Mouse (Mus musculus): ENCODE measurements around the gene Strip1. TPM values are rescaled to one million over a fixed set of nuclear protein-coding genes. Genes with fewer than 3 reads are reported as not detected.

The Strip1 gene
- polyA plus RNA-seq, 1 experiment from 2014 or later = 79.8 TPM

GRCm38 (mm10) chr3:107571205-107571604 lies 60.3 kb downstream of the Strip1 start:
- 54% methylated on average over 2 of the region's 2 CpGs for WGBS
- Histone ChIP-seq H3K9ac (replicated peaks) (no peak overlapping the region), H3K27ac (no peak overlapping the region), H3K4me2 (no peak overlapping the region), H3K9me3 (no peaks in the 10 kb centered on the region), H3K36me3 (no peaks in the 10 kb centered on the region), H3K4me3 (replicated peaks) (no peak overlapping the region), H3K27me3 (peaks cover 18% of the 10 kb centered on the region), H3K4me1 (replicated peaks) (no peaks in the 10 kb centered on the region)
- ATAC-seq (ENCODE audit: insufficient number of reproducible peaks, insufficient read depth, low FRiP score, low TSS enrichment, low read depth) = no peak

DNA sequence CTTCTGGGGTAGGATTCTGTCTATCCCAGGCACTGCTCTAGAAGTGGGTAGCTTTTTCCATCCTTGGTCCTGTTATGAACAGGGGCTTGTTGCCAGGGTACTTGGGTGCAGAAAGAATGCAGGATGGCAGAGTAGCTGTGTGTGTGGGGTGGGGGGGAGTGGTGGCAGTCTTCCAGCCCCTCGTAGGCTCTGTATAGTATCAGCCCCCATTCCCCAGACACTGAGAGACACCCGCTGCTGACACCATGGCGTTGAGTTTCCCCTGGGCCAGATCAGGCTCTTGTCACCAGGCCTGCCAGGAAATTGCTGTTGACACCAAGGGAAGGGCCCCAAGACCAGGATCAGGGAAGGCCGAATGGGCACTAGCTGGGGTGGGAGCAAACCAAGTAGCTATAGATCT lies 62.8 kb downstream of the Strip1 start:
- no peak overlapping the region for H3K4me2 ChIP-seq
- no peak overlapping the region for H3K9ac ChIP-seq (replicated peaks)
- H3K27ac ChIP-seq = no peak overlapping the region
- no peaks in the 10 kb centered on the region for H3K9me3 ChIP-seq
- H3K4me3 ChIP-seq (replicated peaks) = no peak overlapping the region
- no peaks in the 10 kb centered on the region for H3K36me3 ChIP-seq
- 66% methylated on average over 4 of the region's 4 CpGs for WGBS
- peaks cover 9% of the 10 kb centered on the region for H3K4me1 ChIP-seq (replicated peaks)
- no peak for ATAC-seq (ENCODE audit: insufficient number of reproducible peaks, insufficient read depth, low FRiP score, low TSS enrichment, low read depth)
- peaks cover 26% of the 10 kb centered on the region for H3K27me3 ChIP-seq

GRCm38 (mm10) chr3:107567766-107568165 lies 63.7 kb downstream of the Strip1 start:
- Histone ChIP-seq H3K4me3 (replicated peaks) (no peak overlapping the region), H3K27me3 (peaks cover 26% of the 10 kb centered on the region), H3K27ac (no peak overlapping the region), H3K36me3 (no peaks in the 10 kb centered on the region), H3K4me1 (replicated peaks) (peaks cover 16% of the 10 kb centered on the region), H3K9me3 (no peaks in the 10 kb centered on the region), H3K9ac (replicated peaks) (no peak overlapping the region), H3K4me2 (no peak overlapping the region)
- no peak for ATAC-seq (ENCODE audit: insufficient number of reproducible peaks, insufficient read depth, low FRiP score, low TSS enrichment, low read depth)
- WGBS = 61% methylated on average over 7 of the region's 7 CpGs

- Histone ChIP-seq H3K9ac (replicated peaks) (no peak overlapping the region; the same call in 1 of the 2 replicates), H3K36me3 (no peaks in the 10 kb centered on the region), H3K4me1 (replicated peaks) (peaks cover 36% of the 10 kb centered on the region), H3K27ac (no peak overlapping the region), H3K4me3 (replicated peaks) (no peak overlapping the region), H3K4me2 (no peak overlapping the region), H3K9me3 (no peaks in the 10 kb centered on the region), H3K27me3 (peaks cover 38% of the 10 kb centered on the region)
- WGBS = 9% methylated on average over 3 of the region's 3 CpGs
- no peak for ATAC-seq (ENCODE audit: insufficient number of reproducible peaks, insufficient read depth, low FRiP score, low TSS enrichment, low read depth)
Observed at GRCm38 (mm10) chr3:107565331-107565730, 66.2 kb downstream of the Strip1 start.

DNA sequence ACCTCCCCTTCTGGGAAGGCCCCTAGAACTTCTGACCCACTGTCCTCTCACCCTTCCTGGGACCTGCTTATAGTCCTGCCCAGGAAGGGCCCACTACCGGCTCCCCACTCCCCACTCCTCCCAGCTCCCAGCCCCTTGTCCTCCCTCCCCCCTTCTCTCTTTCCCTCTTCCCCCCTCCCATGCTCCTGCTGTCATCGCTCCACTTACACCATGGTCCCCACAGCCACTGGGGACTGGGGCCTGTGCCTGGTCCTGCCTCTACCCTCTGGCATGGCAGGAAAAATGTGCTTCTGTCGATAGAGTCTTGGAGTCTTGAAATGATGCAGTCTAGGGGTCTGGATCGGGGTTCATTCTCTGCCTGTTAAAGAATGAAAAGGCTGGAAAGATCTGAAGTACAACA lies 67.6 kb downstream of the Strip1 start:
- peaks cover 39% of the 10 kb centered on the region for H3K27me3 ChIP-seq
- H3K36me3 ChIP-seq = no peaks in the 10 kb centered on the region
- H3K9me3 ChIP-seq = no peaks in the 10 kb centered on the region
- 12% methylated on average over 4 of the region's 4 CpGs for WGBS
- H3K4me3 ChIP-seq (replicated peaks) = no peak overlapping the region
- no peak overlapping the region for H3K27ac ChIP-seq
- H3K4me2 ChIP-seq = no peak overlapping the region
- no peak for ATAC-seq (ENCODE audit: insufficient number of reproducible peaks, insufficient read depth, low FRiP score, low TSS enrichment, low read depth)
- H3K9ac ChIP-seq (replicated peaks) = no peak overlapping the region
- peaks cover 36% of the 10 kb centered on the region for H3K4me1 ChIP-seq (replicated peaks)

DNA sequence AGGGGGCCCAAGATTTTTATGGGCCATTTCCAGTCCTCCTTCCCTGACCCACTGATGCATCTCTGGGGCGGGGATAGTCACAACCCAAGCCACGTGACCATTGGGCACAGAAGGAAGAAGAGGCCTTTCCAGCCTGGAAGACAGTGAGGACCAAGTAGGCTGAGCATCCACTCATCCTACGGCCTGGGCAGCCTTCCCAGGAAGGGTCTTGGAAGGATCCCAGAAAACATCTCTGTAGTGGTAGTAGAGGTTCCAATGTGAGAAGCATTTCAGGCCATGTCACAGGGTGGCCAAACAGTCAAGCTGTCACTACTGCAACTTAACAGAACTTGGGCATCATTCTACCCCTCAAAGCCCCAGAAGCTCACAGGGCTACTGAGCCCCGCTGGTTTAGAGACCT lies 68.9 kb downstream of the Strip1 start:
- H3K9ac ChIP-seq (replicated peaks) = no peak overlapping the region
- no peak overlapping the region for H3K4me2 ChIP-seq
- H3K9me3 ChIP-seq = no peaks in the 10 kb centered on the region
- H3K4me1 ChIP-seq (replicated peaks) = peaks cover 36% of the 10 kb centered on the region
- no peak overlapping the region for H3K4me3 ChIP-seq (replicated peaks)
- no peak overlapping the region for H3K27ac ChIP-seq
- WGBS = 31% methylated on average over 4 of the region's 4 CpGs
- H3K36me3 ChIP-seq = no peaks in the 10 kb centered on the region
- H3K27me3 ChIP-seq = peaks cover 40% of the 10 kb centered on the region
- ATAC-seq (ENCODE audit: insufficient number of reproducible peaks, insufficient read depth, low FRiP score, low TSS enrichment, low read depth) = no peak

Other genes with a start within 250 kb of the Strip1 start
- 0.12 TPM in 1 of 2 replicates, not detected in the other for gene Kcnc4, start 172.1 kb downstream of the Strip1 start, polyA plus RNA-seq (2016; fragmentation: Nextera tagmentation; extraction: Ambion mirVana)
- gene Slc6a17, start 113.7 kb downstream of the Strip1 start, polyA plus RNA-seq (2016; fragmentation: Nextera tagmentation; extraction: Ambion mirVana) = 4.5 and 7.0 TPM in 2 replicates
- 0.15 and 0.24 TPM in 2 replicates for gene Ubl4b, start 76.6 kb downstream of the Strip1 start, polyA plus RNA-seq (2016; fragmentation: Nextera tagmentation; extraction: Ambion mirVana)
- 14.5 and 15.1 TPM in 2 replicates for gene Alx3, start 36.7 kb downstream of the Strip1 start, polyA plus RNA-seq (2016; fragmentation: Nextera tagmentation; extraction: Ambion mirVana)
- gene Gm10961, start 372 bp downstream of the Strip1 start, polyA plus RNA-seq (2016; fragmentation: Nextera tagmentation; extraction: Ambion mirVana) = not detected in 2 replicates
- 114 and 115 TPM in 2 replicates for gene Ahcyl1, start 64.9 kb upstream of the Strip1 start, polyA plus RNA-seq (2016; fragmentation: Nextera tagmentation; extraction: Ambion mirVana)
- 6.1 and 7.4 TPM in 2 replicates for gene Csf1, start 128.8 kb upstream of the Strip1 start, polyA plus RNA-seq (2016; fragmentation: Nextera tagmentation; extraction: Ambion mirVana)
- gene Eps8l3, start 245.5 kb upstream of the Strip1 start, polyA plus RNA-seq (2016; fragmentation: Nextera tagmentation; extraction: Ambion mirVana) = not detected in 2 replicates